Mouse (Mus musculus) NIH3T3 (cell line): ENCODE data around the gene A030014E15Rik.
"Not testable (repeated sequence)": the region's sequence is repeated elsewhere in the genome, so short reads cannot be mapped to it uniquely, and the experiment has no call there.

Source experiments
- DNase-seq: peaks from one replicate; pipeline ENCODE4 v3.0.0-alpha.2; 2012; ENCODE audit warnings: low read depth

Gene A030014E15Rik

DNA sequence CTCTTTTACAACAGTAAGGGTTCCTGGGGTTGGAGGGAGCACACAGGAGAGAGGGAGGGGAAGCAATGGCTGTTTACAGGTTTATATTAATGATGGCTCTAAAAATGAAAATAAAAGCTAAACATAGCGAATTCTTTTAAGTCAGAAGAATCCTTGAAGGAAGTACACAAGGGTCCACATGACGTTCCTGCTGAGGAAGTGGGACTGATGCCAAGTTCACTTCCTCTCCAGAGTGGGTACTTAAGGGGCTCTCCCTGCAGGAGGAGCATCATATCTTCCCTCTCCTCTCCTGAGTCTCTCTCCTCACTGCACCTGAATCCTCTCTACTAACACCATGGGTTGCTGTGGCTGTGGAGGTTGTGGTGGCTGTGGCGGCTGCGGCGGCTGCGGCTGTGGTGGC is at the start of gene A030014E15Rik:
Gene A030014E15Rik, plus strand, starts transcription at position 268 of the 400 bp plus-strand sequence.
- DNase-seq: no peak

DNA sequence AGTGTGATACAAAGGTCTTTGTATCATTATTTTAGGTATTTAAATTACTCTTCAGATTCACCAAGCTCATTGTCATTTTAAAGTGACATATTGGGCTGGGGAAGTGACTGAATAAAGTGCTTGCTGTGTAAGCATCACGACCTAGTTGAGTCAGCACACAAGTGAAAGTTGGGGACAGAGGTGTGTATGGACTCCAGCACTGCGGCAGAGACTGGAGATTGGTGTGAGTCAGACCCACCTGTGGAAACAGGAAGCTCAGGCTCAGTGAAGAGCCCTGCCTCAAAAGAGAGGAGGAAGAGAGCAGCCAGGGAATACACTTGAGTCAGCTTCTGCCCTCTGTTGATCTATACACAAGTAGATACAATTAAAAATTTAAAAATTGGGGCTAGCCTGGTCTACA is 45.5 kb upstream of the A030014E15Rik start:
- no peak for DNase-seq

DNA sequence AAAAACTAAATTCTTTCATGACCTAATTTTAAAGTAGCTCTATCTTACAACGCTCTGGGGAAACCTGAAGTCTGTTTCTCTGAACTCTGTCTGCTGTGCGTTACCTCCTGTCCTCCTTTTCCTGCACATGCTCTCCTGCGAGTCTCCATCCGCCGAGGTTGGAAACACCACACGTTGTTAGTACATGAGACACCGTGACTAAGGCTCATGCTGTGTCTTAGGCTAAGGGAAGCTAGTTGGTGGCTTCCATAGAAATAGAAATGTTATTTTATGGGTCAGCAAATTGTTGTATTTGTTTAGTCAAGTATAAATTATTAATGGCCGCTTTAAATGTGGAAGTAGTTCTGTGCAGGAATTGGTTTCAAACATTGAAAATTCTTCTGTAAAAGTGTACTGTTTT is 44.5 kb upstream of the A030014E15Rik start:
- DNase-seq: no peak

DNA sequence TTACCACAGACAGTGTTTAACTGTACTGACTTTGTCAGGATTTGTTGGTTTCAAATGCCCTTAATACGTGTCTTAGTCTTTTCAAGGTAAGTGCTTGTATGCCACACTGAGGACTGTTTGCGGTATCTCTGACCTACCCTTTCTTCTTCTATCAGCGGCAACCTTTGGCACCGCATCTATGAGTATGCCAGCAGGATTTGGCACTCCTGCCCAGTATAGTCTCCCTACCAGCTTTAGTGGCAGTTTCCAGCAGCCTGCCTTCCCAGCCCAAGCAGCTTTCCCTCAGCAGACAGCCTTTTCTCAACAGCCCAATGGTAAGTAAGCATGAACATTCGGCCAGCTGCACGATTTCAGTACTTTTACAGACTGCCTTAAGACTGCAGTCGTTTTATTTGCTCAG is 31.4 kb upstream of the A030014E15Rik start:
- DNase-seq: no peak

DNA sequence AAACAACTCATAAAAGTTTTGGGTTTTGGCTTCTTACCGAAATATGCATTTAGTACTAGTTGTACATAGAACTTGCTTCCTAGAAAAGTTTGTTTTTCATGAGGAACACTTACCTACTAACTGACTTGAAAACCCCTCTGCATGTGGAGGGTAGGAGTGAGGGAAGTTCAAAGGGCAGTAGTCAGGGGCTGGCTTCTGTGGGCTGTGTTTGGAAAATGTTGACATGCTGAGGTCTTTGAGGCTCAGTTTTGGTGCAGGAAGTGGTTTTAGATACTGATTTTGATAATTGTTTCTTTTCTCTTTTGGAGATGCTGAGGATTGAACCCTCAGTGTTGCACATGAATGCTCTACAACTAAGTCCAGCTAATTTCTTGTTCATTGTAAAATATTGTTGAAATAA is 24.1 kb upstream of the A030014E15Rik start:
- DNase-seq: no peak

DNA sequence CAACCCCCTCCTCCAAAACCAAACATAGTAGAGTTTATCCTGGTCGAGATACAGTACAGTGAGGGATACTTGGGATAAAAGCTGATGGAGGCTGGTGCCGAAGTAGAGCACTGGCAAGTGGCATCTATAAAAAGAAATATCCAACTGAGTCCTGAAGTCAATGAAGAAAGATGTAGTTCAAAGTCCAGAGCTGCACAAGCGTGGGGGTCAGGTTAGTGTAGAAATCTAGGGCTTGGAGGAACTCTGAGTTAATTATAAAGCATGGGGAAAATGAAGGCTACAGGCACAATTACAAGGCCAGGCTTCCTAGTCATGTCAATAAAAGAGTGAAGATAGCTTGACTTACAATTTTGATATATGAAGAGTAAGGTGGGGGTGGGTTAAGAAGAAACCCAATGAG is 23.5 kb upstream of the A030014E15Rik start:
- no peak for DNase-seq

DNA sequence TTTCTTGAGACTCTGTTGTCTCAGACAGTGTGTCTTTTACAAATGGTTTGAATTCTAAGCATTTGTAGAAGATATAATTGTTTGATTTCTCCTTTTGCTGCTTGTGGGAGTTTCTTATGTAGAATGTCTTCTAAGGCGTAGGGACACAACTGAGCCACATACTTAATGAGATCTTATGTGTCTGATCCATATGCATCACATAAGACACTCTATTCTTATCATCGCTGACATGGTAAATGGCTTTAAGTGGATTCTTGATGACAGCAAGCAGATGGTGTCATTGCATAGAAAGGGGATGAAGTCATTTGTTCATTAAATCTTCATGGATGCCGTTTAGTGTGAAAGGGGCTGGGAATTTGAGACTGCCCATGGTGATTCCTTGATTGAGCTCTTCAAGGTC is 18.8 kb upstream of the A030014E15Rik start:
- DNase-seq: no peak

DNA sequence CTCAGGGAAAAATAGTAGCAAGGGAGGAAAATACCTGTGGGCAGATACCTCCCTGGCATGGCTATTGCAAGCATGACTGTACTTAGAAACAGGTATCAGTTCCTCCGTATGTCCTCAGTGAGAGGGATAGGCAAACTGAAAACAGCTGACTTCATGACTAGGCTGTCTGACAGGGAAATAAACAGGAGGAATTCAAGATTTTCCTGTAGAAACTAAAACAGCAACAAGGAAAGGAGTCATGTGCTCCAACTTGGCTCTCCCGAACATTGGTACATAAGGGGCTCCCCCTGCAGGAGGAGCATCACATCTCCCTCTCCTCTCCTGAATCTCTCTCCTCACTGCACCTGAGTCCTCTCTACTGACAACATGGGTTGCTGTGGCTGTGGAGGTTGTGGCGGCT is 11.7 kb upstream of the A030014E15Rik start, which contains the start of gene A030005L19Rik:
Gene A030005L19Rik, plus strand, starts transcription at position 301 of the 400 bp plus-strand sequence.
- DNase-seq: peak; percentile 37

DNA sequence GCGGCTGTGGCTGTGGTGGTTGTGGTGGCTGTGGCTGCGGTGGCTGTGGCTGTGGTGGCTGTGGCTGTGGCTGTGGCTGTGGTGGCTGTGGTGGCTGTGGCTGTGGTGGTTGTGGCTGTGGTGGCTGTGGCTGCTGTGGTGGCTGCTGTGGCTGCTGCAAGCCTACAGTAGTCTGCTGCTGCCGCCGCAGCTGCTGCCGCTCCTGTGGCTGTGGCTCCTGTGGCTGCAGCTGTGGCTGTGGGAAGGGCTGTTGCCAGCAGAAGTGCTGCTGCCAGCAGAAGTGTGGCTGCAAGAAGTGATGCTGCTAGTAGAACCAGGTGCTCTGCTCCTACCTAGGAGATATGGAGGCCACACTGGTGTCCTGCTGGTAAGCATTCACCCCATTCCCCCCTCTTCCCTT is 11.3 kb upstream of the A030014E15Rik start:
- DNase-seq: not testable (repeated sequence)

DNA sequence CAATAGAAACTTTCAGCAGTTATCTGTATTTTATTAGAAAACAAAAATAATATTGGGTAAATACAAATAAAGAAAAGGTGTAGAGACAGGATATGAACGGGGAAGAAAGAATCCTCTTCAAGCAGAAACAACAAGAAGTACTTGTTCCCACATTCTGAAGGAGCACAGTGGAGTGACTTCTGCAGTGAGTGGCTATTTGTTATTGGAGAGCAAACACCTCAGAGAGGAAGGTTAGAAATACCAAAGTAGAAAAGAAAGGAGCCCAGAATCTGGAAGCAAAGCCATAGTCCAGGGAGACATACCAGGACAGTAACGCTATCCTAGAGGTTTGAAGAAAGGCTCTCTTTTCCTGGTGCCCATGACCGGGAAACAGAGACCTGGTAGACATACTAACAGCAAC is 5.8 kb downstream of the A030014E15Rik start:
- DNase-seq: not testable (repeated sequence)

DNA sequence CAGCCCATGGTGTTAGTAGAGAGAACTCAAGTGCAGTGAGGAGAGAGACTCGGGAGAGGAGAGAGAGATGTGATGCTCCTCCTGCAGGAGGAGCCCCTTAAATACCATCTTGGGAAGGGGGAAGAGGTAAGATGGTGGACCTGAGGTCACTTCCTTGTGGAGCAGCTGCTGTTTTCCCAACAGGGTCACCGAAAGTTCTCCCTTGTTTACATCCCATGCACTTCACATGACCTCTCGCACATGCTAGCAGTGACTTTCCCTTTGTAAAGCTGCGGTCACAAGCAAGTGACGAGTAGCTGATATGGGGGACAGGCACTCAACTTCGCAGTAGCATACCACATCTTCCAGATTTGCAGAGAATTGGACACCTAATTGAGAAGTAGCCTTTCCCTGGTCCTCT is 6.6 kb downstream of the A030014E15Rik start, which contains the start of gene Gm6217:
Gene Gm6217, minus strand, starts transcription at position 74 of the 400 bp plus-strand sequence.
- DNase-seq: not testable (repeated sequence)

DNA sequence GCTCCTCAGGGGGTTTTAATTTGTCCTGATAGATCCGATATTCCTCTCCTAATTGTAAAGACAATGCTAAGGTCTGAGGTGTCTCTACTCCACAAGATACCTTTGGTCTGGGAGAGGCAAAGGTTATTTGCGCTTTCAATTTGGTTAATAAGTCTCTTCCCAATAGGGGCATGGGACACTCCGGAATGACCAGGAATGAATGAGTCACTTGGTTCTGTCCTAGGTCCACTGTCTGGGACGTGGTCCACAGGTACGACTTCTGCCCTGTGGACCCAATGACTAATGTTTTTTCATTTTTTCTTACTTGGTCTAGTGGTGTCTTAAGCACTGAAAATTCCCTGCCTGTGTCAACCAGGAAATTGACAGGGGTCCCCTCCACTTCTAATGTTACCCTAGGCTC is 13.9 kb downstream of the A030014E15Rik start:
- DNase-seq: no peak

DNA sequence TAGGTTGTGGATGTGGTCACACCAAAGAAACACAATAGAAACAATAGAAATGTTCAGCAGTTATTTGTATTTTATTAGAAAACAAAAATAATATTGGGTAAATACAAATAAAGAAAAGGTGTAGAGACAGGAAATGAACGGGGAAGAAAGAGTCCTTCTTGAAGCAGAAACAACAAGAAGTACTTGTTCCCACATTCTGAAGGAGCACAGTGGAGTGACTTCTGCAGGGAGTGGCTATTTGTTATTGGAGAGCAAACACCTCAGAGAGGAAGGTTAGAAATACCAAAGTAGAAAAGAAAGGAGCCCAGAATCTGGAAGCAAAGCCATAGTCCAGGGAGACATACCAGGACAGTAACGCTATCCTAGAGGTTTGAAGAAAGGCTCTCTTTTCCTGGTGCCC is 17.8 kb downstream of the A030014E15Rik start:
- DNase-seq: not testable (repeated sequence)

DNA sequence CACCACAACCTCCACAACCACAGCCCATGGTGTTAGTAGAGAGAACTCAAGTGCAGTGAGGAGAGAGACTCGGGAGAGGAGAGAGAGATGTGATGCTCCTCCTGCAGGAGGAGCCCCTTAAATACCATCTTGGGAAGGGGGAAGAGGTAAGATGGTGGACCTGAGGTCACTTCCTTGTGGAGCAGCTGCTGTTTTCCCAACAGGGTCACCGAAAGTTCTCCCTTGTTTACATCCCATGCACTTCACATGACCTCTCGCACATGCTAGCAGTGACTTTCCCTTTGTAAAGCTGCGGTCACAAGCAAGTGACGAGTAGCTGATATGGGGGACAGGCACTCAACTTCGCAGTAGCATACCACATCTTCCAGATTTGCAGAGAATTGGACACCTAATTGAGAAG is 18.6 kb downstream of the A030014E15Rik start, which contains the start of gene A030003K21Rik:
Gene A030003K21Rik, minus strand, starts transcription at position 94 of the 400 bp plus-strand sequence.
- DNase-seq: not testable (repeated sequence)

DNA sequence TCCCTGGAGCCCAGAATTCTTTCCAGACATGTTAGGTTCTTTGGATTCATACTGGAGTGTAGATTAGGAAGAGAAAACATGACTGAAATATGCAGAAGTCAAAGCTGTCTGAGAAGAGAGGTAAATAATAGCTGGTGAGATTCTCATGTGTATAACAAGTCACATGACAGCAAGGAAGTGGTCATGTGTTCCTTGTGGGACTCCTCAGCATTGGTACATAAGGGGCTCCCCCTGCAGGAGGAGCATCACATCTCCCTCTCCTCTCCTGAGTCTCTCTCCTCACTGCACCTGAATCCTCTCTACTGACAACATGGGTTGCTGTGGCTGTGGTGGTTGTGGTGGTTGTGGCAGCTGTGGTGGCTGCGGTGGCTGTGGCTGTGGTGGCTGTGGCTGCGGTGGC is 21.3 kb downstream of the A030014E15Rik start:
- not testable (repeated sequence) for DNase-seq

DNA sequence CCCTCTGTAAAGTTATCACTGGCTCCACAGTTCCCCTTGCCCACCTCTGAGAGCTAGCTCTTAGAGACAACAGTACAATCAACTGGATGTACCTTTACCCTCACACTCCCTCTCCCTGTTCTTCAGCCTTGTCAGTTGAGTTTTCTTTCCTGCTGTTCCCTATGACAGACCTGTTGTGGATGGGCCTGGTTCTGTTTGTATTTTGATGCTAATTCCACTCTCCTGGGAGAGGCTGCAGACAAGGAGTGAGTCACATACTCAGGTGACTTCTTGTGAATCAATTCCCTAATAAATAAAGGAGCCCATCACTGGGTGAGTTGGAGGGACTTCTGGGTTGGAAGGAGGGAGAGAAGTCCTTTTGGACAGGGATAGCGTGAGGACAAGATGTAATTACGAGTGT is 23.9 kb downstream of the A030014E15Rik start:
- DNase-seq: no peak

DNA sequence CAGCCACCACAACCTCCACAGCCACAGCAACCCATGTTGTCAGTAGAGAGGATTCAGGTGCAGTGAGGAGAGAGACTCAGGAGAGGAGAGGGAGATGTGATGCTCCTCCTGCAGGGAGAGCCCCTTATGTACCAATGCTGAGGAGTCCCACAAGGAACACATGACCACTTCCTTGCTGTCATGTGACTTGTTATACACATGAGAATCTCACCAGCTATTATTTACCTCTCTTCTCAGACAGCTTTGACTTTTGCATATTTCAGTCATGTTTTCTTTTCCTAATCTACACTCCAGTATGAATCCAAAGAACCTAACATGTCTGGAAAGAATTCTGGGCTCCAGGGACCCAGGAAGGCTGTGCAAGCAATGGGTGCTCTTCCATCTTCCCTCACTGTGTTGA is 31.2 kb downstream of the A030014E15Rik start, which contains the start of gene Gm7544:
Gene Gm7544, minus strand, starts transcription at position 101 of the 400 bp plus-strand sequence.
- not testable (repeated sequence) for DNase-seq

DNA sequence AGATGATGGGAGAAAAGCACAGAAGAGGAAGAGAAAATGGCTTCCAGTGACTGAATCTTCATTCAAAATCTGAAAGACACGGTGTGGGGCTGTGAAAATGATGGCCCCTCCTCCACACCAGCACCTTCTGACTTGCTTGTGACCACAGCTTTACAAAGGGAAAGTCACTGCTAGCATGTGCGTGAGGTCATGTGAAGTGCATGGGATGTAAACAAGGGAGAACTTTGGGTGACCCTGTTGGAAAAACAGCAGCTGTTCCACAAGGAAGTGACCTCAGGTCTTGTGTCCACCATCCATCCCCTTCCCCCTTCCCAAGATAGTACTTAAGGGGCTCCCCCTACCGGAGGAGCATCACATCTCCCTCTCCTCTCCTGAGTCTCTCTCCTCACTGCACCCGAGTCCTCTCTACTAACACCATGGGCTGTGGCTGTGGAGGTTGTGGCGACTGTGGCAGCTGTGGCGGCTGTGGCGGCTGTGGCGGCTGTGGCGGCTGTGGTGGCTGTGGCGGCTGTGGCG is 35.2 kb downstream of the A030014E15Rik start, which contains the start of gene Gm47955:
Gene Gm47955, plus strand, starts transcription at position 417 of the 516 bp plus-strand sequence.
- no peak for DNase-seq

DNA sequence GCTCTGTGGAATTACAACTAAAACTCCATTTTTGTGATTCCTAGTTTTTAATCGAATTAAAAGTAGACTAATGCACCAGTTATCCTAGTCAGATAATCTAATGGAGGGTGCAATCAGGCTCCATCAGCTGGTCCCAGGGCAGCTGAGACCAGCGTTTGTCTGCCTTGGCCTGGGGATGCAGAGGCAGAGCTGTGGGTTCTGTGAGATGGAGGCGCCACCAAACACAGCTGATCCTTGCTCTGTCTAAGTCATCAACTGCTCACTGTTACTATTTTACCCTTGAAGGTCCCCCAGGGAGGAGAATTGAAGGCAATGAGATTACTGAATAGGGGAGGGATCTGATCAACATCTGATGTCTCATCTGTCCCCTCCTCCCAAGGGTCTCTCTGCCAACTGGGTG is 41.7 kb downstream of the A030014E15Rik start:
- DNase-seq: no peak

DNA sequence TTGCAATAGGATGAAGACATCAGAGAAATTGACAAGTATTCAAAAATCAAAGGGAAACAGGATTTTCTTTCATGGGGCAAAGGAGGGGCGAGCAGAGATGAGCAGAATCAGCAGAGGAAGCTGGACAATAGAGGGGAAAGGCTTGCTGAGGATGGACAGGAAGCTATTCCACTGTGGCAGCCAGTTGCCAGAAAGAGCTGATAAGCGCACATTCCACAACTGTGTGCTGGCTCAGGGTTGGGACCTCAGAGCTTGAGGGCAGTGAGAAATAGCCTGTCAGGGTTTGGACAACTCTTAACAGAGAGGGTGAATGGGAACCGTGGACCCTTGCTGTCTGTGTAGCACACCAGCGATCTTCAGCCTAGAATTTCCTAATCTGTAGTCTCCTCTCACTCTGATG is 47.3 kb downstream of the A030014E15Rik start:
- peak; percentile 53 for DNase-seq

DNA sequence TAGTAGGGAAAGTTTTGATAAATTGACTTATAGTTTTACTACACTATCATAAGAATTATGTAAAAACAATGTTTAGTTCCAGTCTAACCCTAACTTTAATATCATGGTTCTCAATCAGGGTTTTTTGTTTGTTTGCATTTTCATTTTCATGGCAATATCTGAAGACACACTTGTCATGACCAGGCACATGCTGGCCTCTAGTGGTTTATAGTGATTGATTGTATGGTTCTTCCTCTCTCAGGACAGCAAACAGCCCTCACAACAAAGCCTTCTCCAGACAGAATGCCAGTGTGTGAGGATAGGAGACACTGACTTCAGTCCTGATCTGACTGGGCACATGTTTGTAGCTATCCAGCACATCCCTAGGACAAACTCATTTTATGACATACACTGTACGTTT is 48.5 kb downstream of the A030014E15Rik start:
- DNase-seq: no peak

DNA sequence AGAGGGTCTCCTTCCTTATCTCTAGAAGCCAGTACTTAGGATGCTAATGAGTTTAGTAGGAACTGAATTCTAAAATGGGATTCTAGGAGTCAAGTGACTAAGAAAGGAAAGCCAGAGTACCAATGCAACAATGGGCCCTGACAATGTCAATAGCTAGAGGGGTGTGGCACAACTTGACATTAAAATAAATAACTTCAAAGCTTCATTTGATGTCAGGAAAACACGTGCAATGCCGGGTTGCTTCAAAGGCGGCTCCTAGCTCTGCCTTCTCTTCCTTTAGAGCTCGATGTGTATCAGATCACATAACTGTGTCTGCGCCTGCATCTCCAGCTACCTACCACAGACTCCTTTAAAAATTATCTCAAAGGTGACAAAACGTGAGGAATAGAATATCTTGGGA is 49.2 kb downstream of the A030014E15Rik start:
- DNase-seq: no peak

DNA sequence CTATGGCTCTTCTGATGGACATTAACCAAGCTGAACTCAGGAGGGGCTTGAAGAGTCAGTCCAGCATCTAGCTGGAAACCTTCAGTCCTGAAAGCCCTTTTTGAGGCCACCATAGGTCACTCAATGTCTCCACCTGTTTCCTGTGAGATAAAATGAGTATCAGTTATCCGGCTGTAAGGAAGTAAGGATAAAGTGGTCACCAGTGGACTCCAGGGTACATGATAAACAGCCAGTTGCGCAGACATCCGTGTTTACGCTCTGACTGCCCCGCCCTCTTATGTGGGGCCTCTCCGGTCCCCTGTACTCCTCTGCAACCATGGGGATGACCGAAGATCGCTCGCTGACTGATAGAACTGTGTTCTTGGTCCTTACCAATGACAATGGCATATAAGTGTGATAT is 49.6 kb downstream of the A030014E15Rik start:
- no peak for DNase-seq
